Mouse (Mus musculus) forebrain, embryonic 12.5 days (tissue): ENCODE data around the gene Olig1. TPM values are rescaled to one million over a fixed set of nuclear protein-coding genes. Genes with fewer than 3 reads are reported as not detected.

Experiments used
- polyA plus RNA-seq: library from polyadenylated mRNA; unstranded; fragments of >200 nt; fragmentation: Nextera tagmentation; extraction: Ambion mirVana; gene quantifications from 2 replicates; pipeline ENCODE4 v1.2.1, GENCODE M21; 2016

The Olig1 gene
- polyA plus RNA-seq, 1 experiment from 2014 or later, result 9.9 TPM

Other genes with a start within 250 kb of the Olig1 start
- gene Paxbp1, start 225.2 kb upstream of the Olig1 start, polyA plus RNA-seq, result 105 TPM in 2 replicates
- gene 4932438H23Rik, start 174.7 kb upstream of the Olig1 start, polyA plus RNA-seq, result 0.43 TPM in 1 of 2 replicates, not detected in the other
- 20.8 and 28.1 TPM in 2 replicates for gene Olig2, start 44.3 kb upstream of the Olig1 start, polyA plus RNA-seq
- 29.2 and 29.9 TPM in 2 replicates for gene Ifnar2, start 103.0 kb downstream of the Olig1 start, polyA plus RNA-seq
- gene Gm21970, start 121.9 kb downstream of the Olig1 start, polyA plus RNA-seq, result not detected in 2 replicates
- gene Il10rb, start 136.4 kb downstream of the Olig1 start, polyA plus RNA-seq, result 5.8 and 6.3 TPM in 2 replicates
- 54.7 and 57.7 TPM in 2 replicates for gene Ifnar1, start 215.5 kb downstream of the Olig1 start, polyA plus RNA-seq